Mouse (Mus musculus): ENCODE measurements around the gene Sergef.

Sergef gene

GRCm38 (mm10) chr7:46448922-46449645 lies 190.5 kb downstream of the Sergef start:
- no peak for DNase-seq (ENCODE audit: low spot score in 2 of 2)

- no peak for DNase-seq (ENCODE audit: low spot score in 2 of 2)
Observed at GRCm38 (mm10) chr7:46447473-46448165, 192.0 kb downstream of the Sergef start.

GRCm38 (mm10) chr7:46445896-46446295 lies 193.7 kb downstream of the Sergef start:
- DNase-seq (ENCODE audit: low spot score in 2 of 2), result no peak

- no peak for DNase-seq (ENCODE audit: low spot score in 2 of 2)
Observed at GRCm38 (mm10) chr7:46443163-46443562, 196.4 kb downstream of the Sergef start.

GRCm38 (mm10) chr7:46438537-46439141 lies 201.0 kb downstream of the Sergef start:
- no peak for DNase-seq (ENCODE audit: low spot score in 2 of 2)

GRCm38 (mm10) chr7:46435833-46436232 lies 203.8 kb downstream of the Sergef start:
- no peak for DNase-seq (ENCODE audit: low spot score in 2 of 2)

- no peak for DNase-seq (ENCODE audit: low spot score in 2 of 2)
Observed at GRCm38 (mm10) chr7:46433874-46434273, 205.7 kb downstream of the Sergef start.

- no peak for DNase-seq (ENCODE audit: low spot score in 2 of 2)
Observed at GRCm38 (mm10) chr7:46425012-46425411, 214.6 kb downstream of the Sergef start.

- DNase-seq (ENCODE audit: low spot score in 2 of 2), result no peak
Observed at GRCm38 (mm10) chr7:46423951-46424350, 215.7 kb downstream of the Sergef start.

GRCm38 (mm10) chr7:46422764-46423412 lies 216.7 kb downstream of the Sergef start:
- DNase-seq (ENCODE audit: low spot score in 2 of 2), result peak in 1 of 2 experiments; percentile 8

- no peak for DNase-seq (ENCODE audit: low spot score in 2 of 2)
Observed at GRCm38 (mm10) chr7:46422052-46422763, 217.4 kb downstream of the Sergef start.

GRCm38 (mm10) chr7:46421535-46421934 lies 218.1 kb downstream of the Sergef start:
- no peak for DNase-seq (ENCODE audit: low spot score in 2 of 2)

GRCm38 (mm10) chr7:46418102-46418622 lies 221.4 kb downstream of the Sergef start:
- DNase-seq (ENCODE audit: low spot score in 2 of 2), result no peak

GRCm38 (mm10) chr7:46417467-46417866 lies 222.1 kb downstream of the Sergef start:
- DNase-seq (ENCODE audit: low spot score in 2 of 2), result no peak

GRCm38 (mm10) chr7:46415818-46416425 lies 223.7 kb downstream of the Sergef start:
- DNase-seq (ENCODE audit: low spot score in 2 of 2), result no peak

- no peak for DNase-seq (ENCODE audit: low spot score in 2 of 2)
Observed at GRCm38 (mm10) chr7:46413959-46414725, 225.5 kb downstream of the Sergef start.

- DNase-seq (ENCODE audit: low spot score in 2 of 2), result no peak
Observed at GRCm38 (mm10) chr7:46412823-46413222, 226.8 kb downstream of the Sergef start.

- DNase-seq (ENCODE audit: low spot score in 2 of 2), result no peak
Observed at GRCm38 (mm10) chr7:46410727-46411126, 228.9 kb downstream of the Sergef start.

GRCm38 (mm10) chr7:46409204-46409789 lies 230.3 kb downstream of the Sergef start:
- DNase-seq (ENCODE audit: low spot score in 2 of 2), result no peak

GRCm38 (mm10) chr7:46408606-46409005 lies 231.0 kb downstream of the Sergef start:
- no peak for DNase-seq (ENCODE audit: low spot score in 2 of 2)
